Mouse (Mus musculus): ENCODE data around the gene Fbxl13.

GRCm38 (mm10) chr5:21547005-21547404, 98.4 kb downstream of the Fbxl13 start:
- TF ChIP-seq MYOD1 (IDR thresholded peaks at IDR 0.05; ENCODE audit: control insufficient read depth in 1 of 3, insufficient read length in 2 of 3, low read depth in 2 of 3) = no peak
- TF ChIP-seq POLR2A (IDR thresholded peaks at IDR 0.05; ENCODE audit: insufficient read length, low read depth) = no peak
- no peak for TF ChIP-seq MAX (IDR thresholded peaks at IDR 0.05; ENCODE audit: low read depth)
- no peak for TF ChIP-seq E2F4 (IDR thresholded peaks at IDR 0.05; ENCODE audit: insufficient read depth)
- TF ChIP-seq CEBPB (IDR thresholded peaks at IDR 0.05; ENCODE audit: insufficient read depth, poor library complexity, severe bottlenecking) = no peak

Data from myocyte (in vitro differentiated cells).